Mouse (Mus musculus): ENCODE results near the gene Nkapd1. TPM values are rescaled to one million over a fixed set of nuclear protein-coding genes. Genes with fewer than 3 reads are reported as not detected.

Gene Nkapd1
- total RNA-seq, 2 experiments from 2014 or later, result 11.6 to 14.2 TPM

Other genes with a start within 250 kb of the Nkapd1 start
- gene Plet1, start 122.9 kb downstream of the Nkapd1 start, total RNA-seq (2021), result 1 to 10 TPM in 1 of 2 experiments, under 1 TPM in 1; 0.60 to 2.4 TPM
- 10 to 100 TPM; 27.9 to 36.1 TPM for gene Pts, start 88.7 kb downstream of the Nkapd1 start, total RNA-seq (2021)
- gene Il18, start 62.6 kb downstream of the Nkapd1 start, total RNA-seq (2021), result 1 to 10 TPM; 1.0 to 2.5 TPM
- under 1 TPM; 0.52 to 0.64 TPM for gene Bco2, start 62.3 kb downstream of the Nkapd1 start, total RNA-seq (2021)
- not detected for gene Tex12, start 56.1 kb downstream of the Nkapd1 start, total RNA-seq (2021)
- gene Sdhd, start 13.7 kb downstream of the Nkapd1 start, total RNA-seq (2021), result 100 to 1,000 TPM; 697 to 709 TPM
- 100 to 1,000 TPM; 270 to 292 TPM for gene Timm8b, start 13.6 kb downstream of the Nkapd1 start, total RNA-seq (2021)
- under 1 TPM; 0.20 to 0.95 TPM for gene Pih1d2, start 143 bp downstream of the Nkapd1 start, total RNA-seq (2021)
- 100 to 1,000 TPM; 390 to 395 TPM for gene Dlat, start 42.3 kb upstream of the Nkapd1 start, total RNA-seq (2021)
- 1 to 10 TPM; 3.0 to 4.1 TPM for gene Dixdc1, start 122.1 kb upstream of the Nkapd1 start, total RNA-seq (2021)
- 1 to 10 TPM; 2.2 to 2.6 TPM for gene 2310030G06Rik, start 129.1 kb upstream of the Nkapd1 start, total RNA-seq (2021)
- 1,000 to 10,000 TPM; 3,376 to 3,486 TPM for gene Cryab, start 133.9 kb upstream of the Nkapd1 start, total RNA-seq (2021)
- gene Hspb2, start 134.9 kb upstream of the Nkapd1 start, total RNA-seq (2021), result 100 to 1,000 TPM; 136 to 143 TPM
- 1 to 10 TPM; 4.1 to 5.8 TPM for gene Fdxacb1, start 150.8 kb upstream of the Nkapd1 start, total RNA-seq (2021)
- 10 to 100 TPM; 10.4 to 12.1 TPM for gene Alg9, start 157.6 kb upstream of the Nkapd1 start, total RNA-seq (2021)
- 10 to 100 TPM; 11.3 to 16.5 TPM for gene 1110032A03Rik, start 158.1 kb upstream of the Nkapd1 start, total RNA-seq (2021)
- 10 to 100 TPM; 10.6 to 11.3 TPM for gene Ppp2r1b, start 227.8 kb upstream of the Nkapd1 start, total RNA-seq (2021)